Mouse (Mus musculus) C2C12 (cell line): Measurements from ENCODE around the gene Mgll.

ENCODE experiments used
- CEBPB ChIP-seq: IDR thresholded peaks from one replicate; pipeline ENCODE4 v1.6.1; 2011; ENCODE audit warnings: low read depth, mild to moderate bottlenecking, control low read depth, moderate library complexity
- CTCF ChIP-seq: IDR thresholded peaks from one replicate; pipeline ENCODE4 v1.5.1; 2011; ENCODE audit not compliant: control insufficient read depth, insufficient read depth, insufficient read length
- FOSL1 ChIP-seq: IDR thresholded peaks from one replicate; pipeline ENCODE4 v1.8.0; 2011; ENCODE audit warnings: mild to moderate bottlenecking, low read length; ENCODE audit not compliant: poor library complexity, insufficient read depth, severe bottlenecking
- MAX ChIP-seq: IDR thresholded peaks from one replicate; pipeline ENCODE4 v1.6.1; 2011; ENCODE audit warnings: mild to moderate bottlenecking, control low read depth
- MYOD1 ChIP-seq: IDR thresholded peaks from one replicate; pipeline ENCODE4 v1.6.1; 2011; ENCODE audit warnings: low read depth; ENCODE audit not compliant: control insufficient read depth, insufficient read length
- MYOG ChIP-seq: IDR thresholded peaks from one replicate; pipeline ENCODE4 v1.6.1; 2011; ENCODE audit not compliant: control insufficient read depth, insufficient read length; ENCODE audit errors: extremely low read depth
- USF1 ChIP-seq: IDR thresholded peaks from one replicate; pipeline ENCODE4 v1.6.1; 2011; ENCODE audit warnings: low read depth, mild to moderate bottlenecking, control low read depth, moderate library complexity

- TF ChIP-seq CTCF (no peak), MAX (no peak), USF1 (no peak), CEBPB (no peak), MYOG (no peak), MYOD1 (no peak), FOSL1 (no peak)
These were observed 92.7 kb downstream of the Mgll start for GRCm38 (mm10) chr6:88816913-88817312.
